Mouse (Mus musculus) G1E (cell line): ENCODE results near the gene Tmem251.

Experiments
- CTCF ChIP-seq: IDR thresholded peaks from 2 replicates; pipeline ENCODE4 v1.5.1; 2012; ENCODE audit warnings: low read depth, low read length, inconsistent platforms, mixed read lengths
- GATA1 ChIP-seq: IDR thresholded peaks from 2 replicates; pipeline ENCODE4 v1.6.1; 2012; ENCODE audit warnings: borderline replicate concordance, low read length, inconsistent platforms, mixed read lengths
- POLR2AphosphoS5 ChIP-seq: IDR thresholded peaks from 2 replicates; pipeline ENCODE4 v1.6.1; 2012; ENCODE audit warnings: low read depth, low read length, inconsistent platforms; ENCODE audit not compliant: insufficient replicate concordance
- TAL1 ChIP-seq: conservative IDR thresholded peaks from 2 replicates; pipeline ENCODE4 v1.6.1; 2012; ENCODE audit warnings: low read depth, low read length, inconsistent platforms, mixed read lengths

- no peak for TF ChIP-seq CTCF
- no peak for TF ChIP-seq GATA1
- no peak for TF ChIP-seq TAL1
- no peak for TF ChIP-seq POLR2AphosphoS5
Measured at GRCm38 (mm10) chr12:102700453-102700852, 43.1 kb upstream of the Tmem251 start.
